Mouse (Mus musculus) A20 (cell line): ENCODE measurements at regions not wholly inside any gene's neighbourhood (a gene's known extent, or its start where the extent isn't known, plus 50 kb on each side); places are given as distances from the start of the nearest gene placed in this dataset.
"Not testable (repeated sequence)": the region's sequence is repeated elsewhere in the genome, so short reads cannot be mapped to it uniquely, and the experiment has no call there.

Experiments
- DNase-seq: peaks from one replicate; pipeline ENCODE4 v3.0.0-alpha.2; 2011; ENCODE audit warnings: low read depth, low spot score

DNA sequence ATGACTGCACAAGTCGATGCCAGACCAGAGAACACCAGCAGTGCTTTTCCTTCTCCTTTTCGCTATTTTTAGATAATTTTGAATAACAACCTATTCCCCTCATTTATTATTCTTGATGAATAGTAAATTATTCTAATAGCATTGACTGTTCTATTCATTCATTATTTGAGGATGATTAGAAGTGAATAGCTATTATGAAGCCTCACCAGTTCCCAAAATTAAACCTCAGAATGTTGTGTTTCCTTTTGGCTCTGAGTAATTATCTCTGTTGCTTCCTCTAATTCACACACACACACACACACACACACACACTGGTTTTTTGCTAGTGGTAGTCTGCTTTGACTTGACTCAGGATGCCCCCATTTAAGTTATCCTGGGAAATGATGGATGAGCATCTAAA is 540.7 kb downstream of the Cypt12 start:
- no peak for DNase-seq

DNA sequence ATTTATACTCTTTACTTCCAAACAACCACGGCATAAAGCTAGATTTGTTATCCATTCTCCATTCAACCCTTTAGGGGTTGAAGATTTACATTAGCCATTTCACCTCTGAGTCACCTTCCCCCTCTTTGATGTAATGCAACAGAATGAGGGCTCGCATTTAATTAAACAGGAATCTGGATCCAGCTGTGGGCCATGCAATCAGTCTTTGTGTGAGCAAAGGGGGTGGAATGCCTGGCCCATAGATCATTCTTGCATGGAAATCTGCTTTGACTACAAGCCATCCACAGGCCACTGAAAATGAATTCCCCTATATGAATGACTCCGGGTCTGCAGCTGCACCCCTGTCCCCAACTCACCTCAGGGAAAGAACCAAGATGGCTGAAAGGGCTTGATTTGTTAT is 574.4 kb downstream of the Cypt12 start:
- DNase-seq = no peak

GRCm38 (mm10) chr3:18524011-18524410 is 575.8 kb downstream of the Cypt12 start:
- no peak for DNase-seq

GRCm38 (mm10) chr3:18557201-18557600 is 609.0 kb downstream of the Cypt12 start:
- no peak for DNase-seq

DNA sequence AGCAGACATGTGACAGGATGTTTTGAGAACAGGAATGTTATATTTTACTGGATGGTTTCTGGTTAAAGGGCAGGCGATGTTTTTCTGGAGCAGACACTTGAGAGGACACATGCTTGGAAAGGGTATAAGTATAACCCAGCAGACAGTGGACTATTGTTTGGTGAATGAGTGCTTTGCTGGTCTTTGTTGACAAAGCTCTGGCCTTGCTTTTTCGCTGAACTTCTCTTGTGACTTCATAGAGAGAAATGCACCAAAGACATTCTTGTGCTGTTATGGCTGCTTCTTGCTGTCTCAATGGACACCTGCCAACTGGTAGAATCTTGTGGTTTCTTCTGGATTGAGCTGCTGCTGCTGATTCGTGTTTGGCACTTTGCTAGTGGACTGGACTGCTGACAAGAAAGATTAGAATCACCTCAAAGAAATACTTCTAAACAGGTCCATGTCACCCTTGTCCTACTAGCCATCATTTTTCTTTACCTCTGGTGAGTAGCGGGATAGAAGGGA is 612.1 kb downstream of the Cypt12 start:
- no peak for DNase-seq

GRCm38 (mm10) chr3:18580911-18581626 is 632.9 kb downstream of the Cypt12 start:
- not testable (repeated sequence) for DNase-seq

GRCm38 (mm10) chr3:18620608-18621007 is 672.4 kb downstream of the Cypt12 start:
- DNase-seq = no peak

DNA sequence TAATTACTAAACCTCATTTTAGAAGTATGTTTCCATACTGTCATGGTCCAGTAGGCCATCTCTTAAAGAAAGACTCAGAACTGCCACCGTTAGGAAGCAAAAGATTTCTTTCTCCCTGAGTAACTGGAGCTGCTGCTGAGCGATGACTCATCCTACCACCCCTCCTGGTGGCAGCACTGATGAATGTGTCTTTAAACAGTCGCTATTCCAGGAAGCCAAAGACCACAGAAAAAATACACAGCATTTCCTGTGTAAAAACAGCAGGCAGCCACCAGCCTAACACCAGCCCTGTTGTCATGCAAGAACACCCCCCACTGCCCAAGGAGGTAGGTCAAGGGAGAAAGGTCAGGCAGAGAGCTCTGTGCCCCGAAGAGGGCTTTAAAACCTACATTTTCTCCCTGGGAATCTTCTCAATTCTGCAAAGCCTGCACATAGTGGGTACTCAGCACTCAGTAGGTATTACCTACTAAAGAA is 675.7 kb downstream of the Cypt12 start:
- no peak for DNase-seq

GRCm38 (mm10) chr3:18624381-18625145 is 676.4 kb downstream of the Cypt12 start:
- DNase-seq = no peak

DNA sequence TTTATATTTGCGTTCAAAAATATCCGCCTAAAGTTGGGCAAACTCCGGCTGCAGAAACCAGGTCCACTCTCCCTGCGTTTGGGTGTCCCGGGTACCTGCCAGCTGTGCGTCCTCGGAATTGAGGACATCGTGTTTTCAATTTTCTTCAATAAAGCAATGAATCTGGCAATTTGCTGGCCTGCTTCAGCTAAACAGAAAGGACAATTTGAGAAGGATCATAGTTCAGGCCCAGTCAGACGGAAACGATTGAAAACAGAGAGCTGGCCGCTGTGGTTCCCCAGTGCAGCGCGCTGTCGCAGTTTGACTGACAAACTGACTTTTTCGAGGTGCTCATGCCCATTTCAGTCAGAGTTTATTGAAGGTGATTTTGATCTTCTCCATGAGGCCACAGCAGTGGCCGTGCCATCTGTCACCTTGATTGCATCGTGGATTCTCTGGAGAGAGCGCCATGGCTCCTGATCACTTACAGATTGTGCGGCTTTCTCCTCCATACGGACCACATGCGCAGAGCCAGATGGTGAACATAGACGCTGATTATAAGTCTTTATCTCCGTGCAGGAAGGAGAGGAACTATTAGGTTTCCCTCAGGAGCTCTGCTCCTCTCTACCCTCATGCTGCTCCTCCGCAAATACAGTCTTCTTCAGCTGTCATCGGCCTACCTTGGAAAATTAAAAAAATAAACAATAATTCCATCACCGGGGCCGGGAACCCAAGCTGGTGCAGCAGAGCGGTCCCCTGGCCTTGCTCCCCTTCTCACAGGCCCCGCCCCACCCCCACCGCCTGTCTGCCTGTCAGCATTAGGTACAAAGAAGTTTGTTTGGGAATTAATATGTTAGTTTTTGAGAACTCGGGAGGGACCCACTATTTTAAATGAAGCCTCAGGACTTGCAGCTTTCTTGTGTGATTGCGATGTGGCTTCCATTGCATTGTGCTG is 677.5 kb downstream of the Cypt12 start:
- no peak for DNase-seq

GRCm38 (mm10) chr3:18626375-18626774 is 678.2 kb downstream of the Cypt12 start:
- no peak for DNase-seq

- DNase-seq = no peak
Measured at GRCm38 (mm10) chr3:18626820-18627219, 678.6 kb downstream of the Cypt12 start.

DNA sequence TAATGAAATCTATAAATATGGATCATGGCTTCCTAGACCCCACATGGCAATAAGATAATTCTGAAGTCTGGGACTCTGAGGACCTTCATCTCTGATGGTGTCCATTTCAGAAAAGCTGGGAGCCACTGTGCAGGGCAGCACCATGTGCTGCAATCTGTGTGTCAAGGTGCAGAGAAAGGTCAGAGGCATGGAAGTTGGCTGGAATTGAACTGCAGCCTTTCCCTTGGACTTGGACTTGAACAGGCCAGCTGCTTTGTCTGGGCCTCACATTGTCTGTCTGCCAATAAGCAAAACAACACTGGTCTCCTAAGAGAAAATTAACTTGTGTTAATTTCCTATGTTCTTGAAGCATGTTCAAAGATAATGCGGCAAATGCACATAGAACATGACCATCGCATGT is 681.0 kb downstream of the Cypt12 start:
- no peak for DNase-seq

- DNase-seq = no peak
Measured at GRCm38 (mm10) chr3:18631601-18632000, 683.4 kb downstream of the Cypt12 start.

DNA sequence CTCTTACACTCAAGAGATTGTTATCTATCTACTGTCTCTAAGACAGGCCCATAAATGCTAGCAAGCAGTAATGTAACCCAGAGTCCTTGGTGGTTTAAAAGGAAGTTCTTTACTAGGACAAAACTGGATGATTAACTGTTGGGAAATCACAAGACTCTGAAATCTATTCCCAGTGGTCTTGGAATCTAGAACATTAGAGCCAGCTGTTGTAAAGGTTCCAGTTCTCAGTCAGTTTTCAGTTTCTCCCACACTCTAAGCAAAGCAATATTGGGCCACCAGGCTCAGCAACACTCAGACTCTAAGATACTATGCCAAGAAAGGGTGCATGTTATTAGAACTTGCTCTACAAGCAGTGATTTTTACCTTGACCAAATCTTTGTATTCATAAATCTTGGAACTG is 686.6 kb downstream of the Cypt12 start:
- no peak for DNase-seq

DNA sequence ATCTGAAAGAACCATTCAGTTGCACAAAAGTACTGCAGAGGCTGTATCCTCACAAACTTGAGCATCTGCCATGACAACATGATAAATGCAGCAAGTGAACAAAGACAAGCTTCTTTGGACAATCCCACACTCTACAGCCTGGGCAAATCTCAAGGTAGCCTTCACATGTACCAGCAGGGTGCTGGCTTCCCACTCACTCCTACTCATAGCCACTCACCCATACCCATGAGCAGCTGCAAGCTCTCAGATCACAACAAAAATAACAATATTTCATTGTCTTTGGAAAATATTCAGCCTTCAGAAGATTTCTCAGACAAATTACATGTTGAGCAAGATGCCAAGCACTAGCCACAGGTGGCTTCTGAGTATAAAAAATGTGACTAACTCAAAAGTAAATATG is 689.3 kb downstream of the Cypt12 start:
- no peak for DNase-seq

GRCm38 (mm10) chr3:18640286-18640685 is 692.1 kb downstream of the Cypt12 start:
- DNase-seq = no peak

GRCm38 (mm10) chr3:18641688-18642087 is 693.5 kb downstream of the Cypt12 start:
- DNase-seq = no peak

DNA sequence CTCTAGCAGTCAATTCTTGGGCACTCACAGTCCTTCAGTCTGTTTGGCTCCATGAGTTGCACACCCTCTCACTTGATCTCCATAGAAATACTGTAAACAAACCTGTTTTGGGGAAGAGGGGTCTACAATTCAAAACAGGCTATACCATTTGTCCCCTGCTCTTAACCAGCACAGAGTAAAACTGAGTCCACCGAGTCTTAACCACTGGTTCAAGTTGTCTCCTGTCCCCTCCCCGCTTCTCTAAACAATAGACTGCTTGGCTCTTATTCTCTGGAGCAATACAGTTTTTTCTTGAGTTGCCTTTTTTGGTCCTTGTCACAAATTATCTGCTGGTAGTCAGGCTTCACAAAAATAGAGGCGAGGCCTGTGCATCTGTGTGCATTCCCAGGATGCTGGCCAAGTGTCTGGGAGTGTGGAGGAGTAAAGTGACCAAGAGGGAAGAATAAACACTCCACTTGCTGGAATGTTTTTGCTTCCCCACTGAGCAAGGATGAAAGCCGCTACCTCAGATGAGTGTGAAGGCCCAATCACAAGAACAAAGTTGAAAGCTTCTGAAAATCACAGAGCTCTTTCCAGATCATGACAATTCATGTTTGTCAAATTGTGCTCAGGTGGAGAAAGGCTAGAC is 695.3 kb downstream of the Cypt12 start:
- DNase-seq = no peak

GRCm38 (mm10) chr3:18645481-18645880 is 697.3 kb downstream of the Cypt12 start:
- DNase-seq = no peak

GRCm38 (mm10) chr3:18645927-18646326 is 697.7 kb downstream of the Cypt12 start:
- no peak for DNase-seq
